Mouse (Mus musculus): ENCODE measurements at regions not wholly inside any gene's neighbourhood (a gene's known extent, or its start where the extent isn't known, plus 50 kb on each side); places are given as distances from the start of the nearest gene placed in this dataset.

GRCm38 (mm10) chr9:43466883-43467282 lies 156.2 kb downstream of the Trim29 start:
- DNase-seq = no peak

GRCm38 (mm10) chr9:43469215-43469614 lies 158.6 kb downstream of the Trim29 start:
- no peak for DNase-seq

GRCm38 (mm10) chr9:43472231-43472630 lies 161.6 kb downstream of the Trim29 start:
- no peak for DNase-seq

GRCm38 (mm10) chr9:43473164-43473563 lies 162.5 kb downstream of the Trim29 start:
- DNase-seq = no peak

GRCm38 (mm10) chr9:43473601-43474302 lies 163.1 kb downstream of the Trim29 start:
- DNase-seq = no peak

- no peak for DNase-seq
Measured at GRCm38 (mm10) chr9:43474303-43474643, 163.6 kb downstream of the Trim29 start.

- DNase-seq = no peak
Measured at GRCm38 (mm10) chr9:43480826-43481591, 170.4 kb downstream of the Trim29 start.

GRCm38 (mm10) chr9:43482101-43483090 lies 171.7 kb downstream of the Trim29 start:
- DNase-seq = no peak

- no peak for DNase-seq
Measured at GRCm38 (mm10) chr9:43483195-43483594, 172.5 kb downstream of the Trim29 start.

- no peak for DNase-seq
Measured at GRCm38 (mm10) chr9:43483906-43484305, 173.3 kb downstream of the Trim29 start.

- no peak for DNase-seq
Measured at GRCm38 (mm10) chr9:43486704-43487103, 176.1 kb downstream of the Trim29 start.

GRCm38 (mm10) chr9:43489205-43489604 lies 178.6 kb downstream of the Trim29 start:
- DNase-seq = no peak

GRCm38 (mm10) chr9:43491024-43491751 lies 180.5 kb downstream of the Trim29 start:
- no peak for DNase-seq

GRCm38 (mm10) chr9:43492236-43493000 lies 181.8 kb downstream of the Trim29 start:
- DNase-seq = no peak

GRCm38 (mm10) chr9:43498596-43498995 lies 187.9 kb downstream of the Trim29 start:
- DNase-seq = no peak

- no peak for DNase-seq
Measured at GRCm38 (mm10) chr9:43504270-43504932, 193.8 kb downstream of the Trim29 start.

GRCm38 (mm10) chr9:43505856-43506255 lies 195.2 kb downstream of the Trim29 start:
- DNase-seq = no peak

- no peak for DNase-seq
Measured at GRCm38 (mm10) chr9:43506276-43506675, 195.6 kb downstream of the Trim29 start.

- DNase-seq = no peak
Measured at GRCm38 (mm10) chr9:43512806-43513205, 202.2 kb downstream of the Trim29 start.

GRCm38 (mm10) chr9:43514731-43515458 lies 204.2 kb downstream of the Trim29 start:
- no peak for DNase-seq
